Mouse (Mus musculus) cerebellum, postnatal 14 days (tissue): ENCODE results near the gene C1qtnf5.

ENCODE experiments used
- DNase-seq, 2 experiments: peaks; one replicate each; pipeline ENCODE4 v3.0.0; 2021; ENCODE audit warnings: mixed read lengths in 2 of 2

The C1qtnf5 gene

DNA sequence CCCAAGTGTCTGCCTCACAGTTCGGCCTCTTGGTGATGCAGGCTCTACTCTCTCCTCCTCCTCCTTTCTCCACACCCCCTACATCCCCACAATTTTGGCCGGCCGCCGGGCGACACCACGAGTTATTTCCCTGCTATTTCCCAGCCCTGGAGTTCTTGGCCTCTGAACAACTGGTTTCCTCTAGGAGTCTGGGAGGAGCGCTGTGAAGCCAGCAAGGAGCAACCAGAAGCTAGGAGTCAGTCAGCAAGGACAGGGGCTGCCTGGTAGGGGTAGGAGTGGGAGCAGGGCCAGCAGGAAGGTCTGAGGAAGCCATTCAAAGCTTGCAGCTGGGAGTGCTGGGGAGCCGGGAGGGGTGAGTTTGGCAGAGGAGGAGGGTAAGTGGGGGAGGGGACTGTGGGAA is at the start of gene C1qtnf5:
C1qtnf5 (plus strand) TSS at position 136 of the 400 bp plus-strand sequence.
- DNase-seq, result peak; percentile 57 to 76

DNA sequence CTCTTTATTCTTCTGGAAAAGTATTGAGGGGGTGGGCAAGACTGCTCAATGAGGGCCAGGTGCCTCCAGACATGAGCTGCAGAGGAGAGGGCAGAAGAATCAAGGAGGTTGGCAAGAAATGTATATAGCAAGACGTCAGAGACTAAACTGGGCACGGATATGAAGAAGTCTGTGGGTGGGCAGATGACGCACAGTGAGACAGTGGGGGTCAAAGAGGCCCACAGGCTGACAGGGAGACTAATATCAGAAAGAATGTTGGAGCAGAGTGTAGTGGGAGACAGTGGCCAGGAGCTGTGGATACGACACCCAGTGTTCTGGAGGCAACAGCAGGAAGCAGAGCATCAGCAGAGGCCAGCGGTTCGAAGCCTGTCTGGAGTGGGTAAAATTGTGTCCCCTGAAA is 48.4 kb upstream of the C1qtnf5 start:
- no peak for DNase-seq

GRCm38 (mm10) chr9:44065177-44065576 is 41.9 kb upstream of the C1qtnf5 start:
- DNase-seq, result no peak

- DNase-seq, result peak; percentile 100
These were observed 40.2 kb upstream of the C1qtnf5 start, which contains the start of gene Usp2 for GRCm38 (mm10) chr9:44066785-44067225. TSS of gene Usp2 (plus strand) at chr9:44067021.

DNA sequence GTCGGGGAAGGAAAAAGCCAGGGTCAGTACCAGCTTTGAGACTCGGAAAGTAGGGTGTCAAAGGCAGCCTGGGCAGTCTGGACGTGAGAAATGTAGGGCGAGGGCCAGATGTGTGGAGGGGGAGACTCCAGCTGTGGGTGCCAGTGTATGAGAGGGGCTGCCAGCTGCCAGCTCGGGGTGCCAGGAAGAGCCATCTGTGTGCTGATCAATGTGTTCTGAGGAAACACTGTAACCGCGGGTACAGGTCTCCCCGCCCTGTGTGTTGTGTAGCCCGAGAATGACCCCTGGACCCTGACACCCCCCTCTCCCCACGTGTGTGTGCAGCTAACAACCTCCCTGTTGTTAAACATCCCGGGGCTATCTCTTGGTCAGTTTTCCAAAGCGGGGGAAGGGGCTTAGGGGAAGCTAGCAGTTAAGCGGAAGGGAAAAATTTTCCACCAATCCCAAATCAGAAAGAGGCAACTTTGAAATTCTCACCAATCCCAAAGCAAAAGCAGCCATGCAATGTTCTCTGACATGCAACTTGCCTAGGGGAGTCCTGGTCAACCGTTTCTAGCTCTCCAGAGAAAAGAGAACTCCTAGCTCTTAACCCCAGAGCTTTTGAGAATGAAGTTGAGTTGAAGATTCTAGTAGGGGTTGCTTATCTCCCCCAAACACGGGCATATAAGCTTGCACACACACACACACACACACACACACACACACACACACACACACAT is 39.6 kb upstream of the C1qtnf5 start:
- DNase-seq, result no peak

DNA sequence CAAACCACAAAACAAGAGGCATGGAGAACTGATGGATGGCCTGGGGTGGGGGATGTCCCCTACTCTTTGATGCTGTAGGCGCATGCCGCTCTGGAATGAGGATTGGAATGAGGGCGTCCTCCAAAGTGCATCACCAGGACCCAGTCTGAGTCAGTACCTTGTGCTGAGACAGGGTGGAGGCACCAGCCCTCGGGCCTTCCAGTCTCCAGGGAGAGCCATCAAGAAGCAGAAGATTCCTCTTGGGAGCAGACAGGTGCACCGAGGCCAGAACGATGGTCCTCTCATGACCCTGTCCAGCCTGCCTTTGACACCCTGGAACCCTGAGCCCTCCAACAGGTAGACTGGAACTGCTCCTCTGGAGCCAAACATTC is 39.1 kb upstream of the C1qtnf5 start:
- DNase-seq, result peak in 1 of 2 experiments; percentile 12

- DNase-seq, result no peak
These were observed 37.8 kb upstream of the C1qtnf5 start for GRCm38 (mm10) chr9:44069252-44069651.

DNA sequence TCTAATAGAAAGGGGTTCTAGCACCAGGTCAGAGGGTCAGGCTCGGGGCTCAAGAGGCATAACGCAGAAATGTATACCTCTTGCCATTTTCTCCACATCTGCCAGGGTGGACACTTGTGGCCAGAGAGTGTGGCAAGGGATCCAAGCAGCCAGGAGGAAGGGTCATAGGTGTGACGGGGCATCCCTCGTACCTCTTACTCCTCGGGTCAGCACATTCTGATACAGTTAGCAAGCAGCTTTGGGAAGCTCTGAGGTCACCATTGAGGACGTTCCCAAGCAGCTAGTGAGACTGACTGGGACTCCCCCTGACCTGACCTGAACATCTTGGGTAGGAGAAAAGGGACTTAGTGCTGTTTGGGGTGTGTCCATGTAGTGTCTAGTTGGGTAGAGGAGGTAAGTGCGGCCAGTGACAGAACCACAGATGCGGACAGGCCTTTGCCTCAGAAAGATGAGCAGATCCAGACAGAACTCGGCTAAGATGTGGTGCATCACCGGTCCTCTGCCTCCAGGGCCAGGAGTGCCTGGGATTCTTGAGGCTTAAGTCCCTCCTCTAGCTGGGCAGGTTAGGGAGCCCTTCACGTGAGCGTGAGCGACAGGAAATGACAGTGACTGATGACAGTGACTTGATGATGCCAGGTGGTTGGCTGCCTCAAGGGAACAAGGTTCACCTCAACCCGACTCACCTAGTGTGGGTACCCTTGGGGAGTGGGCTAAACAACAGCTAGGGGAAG is 36.8 kb upstream of the C1qtnf5 start:
- no peak for DNase-seq

GRCm38 (mm10) chr9:44070844-44071231 is 36.2 kb upstream of the C1qtnf5 start:
- no peak for DNase-seq

DNA sequence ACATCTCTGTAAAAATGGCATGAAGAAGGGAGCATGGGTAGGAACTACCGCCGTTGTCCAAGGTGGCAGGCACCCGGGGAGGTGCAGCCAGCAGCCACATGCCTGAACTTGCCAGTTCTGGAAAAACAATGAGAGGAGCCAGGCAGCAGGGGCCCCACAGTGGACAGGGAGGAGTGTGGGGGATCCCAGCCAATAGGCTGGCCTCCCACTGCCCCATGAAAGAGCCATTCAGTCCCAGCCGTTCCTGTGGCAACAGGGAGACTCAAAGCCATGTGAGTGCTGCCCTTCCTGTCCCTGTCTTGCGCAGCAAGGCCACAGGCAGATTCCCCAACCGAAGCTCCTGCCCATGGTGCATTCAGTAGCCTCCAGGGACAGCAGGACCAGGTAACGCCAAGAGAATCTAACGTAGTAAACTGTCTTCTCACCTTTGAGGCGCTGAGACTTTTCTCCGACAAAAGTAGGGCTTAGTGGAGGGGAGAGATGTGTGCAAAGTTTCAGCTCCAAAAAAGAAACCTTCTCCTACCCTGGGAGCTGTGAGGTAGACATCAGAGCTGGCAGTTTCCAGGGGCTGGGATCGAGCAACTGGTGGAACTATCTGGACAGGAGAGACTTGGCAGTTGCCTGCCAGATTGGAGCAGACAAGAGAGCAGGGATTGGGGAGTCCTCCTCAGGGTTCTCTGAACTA is 35.0 kb upstream of the C1qtnf5 start:
- peak; percentile 39 to 46 for DNase-seq

GRCm38 (mm10) chr9:44072599-44072915 is 34.5 kb upstream of the C1qtnf5 start:
- peak in 1 of 2 experiments; percentile 16 for DNase-seq

DNA sequence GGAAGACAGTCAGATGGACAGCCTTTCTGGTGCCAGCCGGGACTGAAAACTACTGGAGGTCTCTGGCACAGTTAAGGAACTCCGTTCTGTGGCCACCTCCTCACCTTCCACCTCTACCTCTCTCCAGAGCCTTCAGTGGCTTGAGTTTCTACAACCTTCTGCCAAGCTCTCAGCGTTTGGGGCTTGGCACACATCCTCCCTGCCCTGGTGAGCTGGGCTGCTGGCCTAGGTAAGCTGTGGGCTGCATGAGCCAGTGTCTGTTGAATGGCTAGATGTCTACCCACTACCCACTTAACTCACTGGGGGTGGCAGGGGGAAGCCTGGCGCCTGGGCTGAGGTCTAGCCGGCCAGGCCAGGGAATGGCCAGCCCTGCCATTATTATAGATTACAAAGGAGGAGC is 33.9 kb upstream of the C1qtnf5 start:
- DNase-seq, result peak; percentile 65 to 76

DNA sequence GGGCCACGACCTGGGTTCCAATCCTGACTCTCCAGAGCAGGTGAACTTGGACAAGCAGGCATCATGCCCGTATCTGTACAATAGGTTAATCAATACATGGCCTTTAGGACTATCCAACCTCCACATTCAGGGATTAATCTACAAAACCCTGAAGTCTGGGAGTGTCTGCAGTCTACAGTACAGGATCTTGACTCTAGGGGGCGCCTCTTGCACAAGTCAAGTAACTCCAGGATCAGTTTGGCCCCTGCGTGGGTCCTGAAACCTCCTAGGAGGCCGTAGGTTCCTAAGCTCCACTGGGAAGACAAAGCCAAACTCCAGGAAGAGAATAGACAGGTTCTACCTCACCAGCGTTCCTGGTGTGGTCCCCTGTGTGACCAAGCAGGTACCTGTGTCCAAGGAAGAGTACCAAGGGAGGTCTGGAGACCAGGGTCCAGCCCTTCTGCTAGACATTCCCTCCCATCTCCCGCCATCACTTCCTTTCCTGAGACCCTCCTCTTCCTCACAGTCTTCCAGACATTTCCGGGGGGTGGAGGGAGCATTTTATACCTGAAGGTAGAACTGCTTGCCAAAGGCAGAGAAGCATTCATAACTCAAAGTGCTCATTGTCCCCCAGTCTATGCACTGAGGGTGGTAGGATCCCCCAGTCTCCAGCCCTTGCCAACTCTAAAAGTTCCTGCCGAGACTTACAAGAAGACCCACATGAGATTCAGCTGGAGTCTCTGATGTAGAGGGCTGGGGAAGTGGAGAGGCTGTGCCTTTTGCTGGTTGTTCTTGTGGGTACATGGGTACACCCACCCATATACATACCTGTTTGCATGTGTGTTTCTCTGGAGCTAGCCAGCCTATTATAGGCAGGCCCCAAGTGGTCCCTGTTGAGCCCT is 32.4 kb upstream of the C1qtnf5 start:
- peak; percentile 57 to 74 for DNase-seq

- peak; percentile 43 to 62 for DNase-seq
These were observed 31.6 kb upstream of the C1qtnf5 start for GRCm38 (mm10) chr9:44075276-44075995.

DNA sequence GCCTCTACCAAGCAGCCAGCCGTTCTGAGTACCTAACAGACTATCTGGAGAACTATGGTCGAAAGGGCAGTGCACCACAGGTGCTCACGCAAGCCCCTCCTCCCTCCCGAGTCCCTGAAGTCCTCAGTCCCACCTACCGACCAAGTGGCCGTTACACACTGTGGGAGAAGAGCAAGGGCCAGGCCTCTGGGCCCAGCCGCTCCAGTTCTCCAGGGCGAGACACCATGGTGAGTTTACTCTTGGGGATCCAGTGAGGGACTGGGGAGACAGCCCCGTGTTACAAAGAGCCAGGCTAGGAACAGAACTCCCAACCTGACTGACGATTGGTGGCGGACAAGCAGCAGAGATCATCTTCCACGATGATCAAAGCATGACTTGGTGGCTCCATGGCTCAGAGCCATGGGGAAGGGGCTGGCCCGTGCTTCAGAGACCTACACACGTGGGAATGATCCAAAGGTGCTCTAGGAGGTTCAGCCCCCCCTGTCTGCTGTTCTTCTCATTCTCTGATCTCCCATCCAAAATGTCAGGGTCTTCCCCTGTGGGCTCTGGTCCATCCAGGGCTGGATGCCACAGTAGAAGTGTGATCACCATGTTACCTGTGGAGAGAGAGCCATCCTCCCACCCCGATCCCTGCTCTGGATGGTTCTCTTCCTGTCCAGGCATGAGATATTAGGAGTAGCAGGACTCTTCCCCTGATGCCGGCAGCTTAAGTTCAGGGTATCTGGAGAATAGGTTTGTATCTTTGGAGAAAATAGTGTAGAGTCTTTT is 30.9 kb upstream of the C1qtnf5 start:
- peak in 1 of 2 experiments; percentile 22 for DNase-seq

GRCm38 (mm10) chr9:44076764-44077120 is 30.3 kb upstream of the C1qtnf5 start:
- DNase-seq, result peak; percentile 78 to 84

DNA sequence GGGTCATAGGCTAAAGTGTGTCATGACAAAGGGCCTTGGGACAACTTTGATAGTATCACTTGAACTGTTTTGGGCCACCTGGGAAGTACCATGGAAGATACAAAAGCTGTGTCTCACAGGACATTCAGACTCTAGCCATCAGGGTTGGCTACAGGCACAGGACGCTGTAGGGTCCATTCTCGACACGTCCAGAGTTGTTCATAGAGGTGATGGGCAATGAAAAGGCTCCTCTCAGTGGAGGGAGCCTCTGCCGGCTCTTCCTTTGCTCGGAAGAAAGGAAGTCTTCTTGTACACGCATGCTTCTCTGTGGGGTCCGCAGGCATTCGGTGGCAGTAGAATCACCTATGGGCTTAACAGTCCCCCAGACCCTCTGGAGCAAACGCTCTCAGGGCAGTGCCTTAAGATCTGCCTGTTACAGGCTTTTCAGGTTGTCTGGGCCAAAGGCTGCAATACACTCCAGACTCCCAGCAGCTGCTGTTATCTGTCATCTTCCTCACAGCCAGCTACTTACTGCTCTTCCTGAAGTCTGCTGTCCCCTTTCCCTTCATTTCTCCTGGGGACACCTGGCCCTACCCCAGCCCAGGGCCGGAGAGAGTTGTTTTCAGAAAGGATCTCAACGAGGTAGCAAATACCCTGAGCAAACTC is 29.7 kb upstream of the C1qtnf5 start:
- DNase-seq, result no peak

- DNase-seq, result no peak
These were observed 28.8 kb upstream of the C1qtnf5 start for GRCm38 (mm10) chr9:44078136-44078797.

GRCm38 (mm10) chr9:44078955-44079756 is 27.9 kb upstream of the C1qtnf5 start:
- DNase-seq, result peak; percentile 92 to 93
